Mouse (Mus musculus) 416B (cell line): ENCODE measurements around the gene Nin.

Source experiments
- DNase-seq: peaks from one replicate; pipeline ENCODE4 v3.0.0; 2011; ENCODE audit warnings: low read depth

The Nin gene

DNA sequence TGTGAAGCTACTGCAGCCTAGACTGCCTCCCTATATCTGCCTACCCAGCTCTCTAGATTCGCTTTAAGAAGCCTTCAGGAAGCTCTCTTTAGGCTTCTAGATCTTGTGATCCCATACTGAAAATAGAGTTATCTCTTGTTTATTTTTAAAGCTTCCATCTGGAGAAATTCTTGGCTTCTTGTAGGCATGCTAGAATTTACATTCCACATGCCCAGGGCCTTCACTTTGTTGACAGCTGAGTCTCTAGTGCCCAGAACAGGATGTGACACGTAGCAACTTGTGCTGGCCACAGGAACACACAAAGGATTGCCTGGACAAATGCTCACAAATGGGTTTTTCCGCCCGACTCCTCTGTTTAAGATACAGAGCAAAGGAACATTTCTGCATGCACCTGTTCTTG lies 97.6 kb downstream of the Nin start:
- DNase-seq: no peak

DNA sequence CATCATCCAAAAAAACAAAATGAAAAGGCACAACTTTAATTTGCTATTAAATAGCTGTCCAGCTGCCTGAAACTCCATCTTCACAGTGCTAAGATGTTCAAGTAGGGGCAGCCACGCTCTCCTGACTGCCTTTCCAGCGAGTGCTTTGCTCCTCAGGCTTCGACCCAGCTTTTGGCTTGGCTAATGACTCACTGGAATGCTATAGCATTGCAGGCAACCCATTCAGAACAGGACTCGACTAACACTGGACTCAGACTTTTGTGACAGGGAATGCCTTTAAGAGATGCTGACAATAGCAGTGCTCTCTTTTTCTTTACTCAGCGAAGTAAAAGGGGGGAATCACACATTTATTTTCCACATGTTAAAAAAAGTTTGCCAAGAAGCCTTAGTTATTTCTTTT lies 101.8 kb downstream of the Nin start:
- DNase-seq: no peak

DNA sequence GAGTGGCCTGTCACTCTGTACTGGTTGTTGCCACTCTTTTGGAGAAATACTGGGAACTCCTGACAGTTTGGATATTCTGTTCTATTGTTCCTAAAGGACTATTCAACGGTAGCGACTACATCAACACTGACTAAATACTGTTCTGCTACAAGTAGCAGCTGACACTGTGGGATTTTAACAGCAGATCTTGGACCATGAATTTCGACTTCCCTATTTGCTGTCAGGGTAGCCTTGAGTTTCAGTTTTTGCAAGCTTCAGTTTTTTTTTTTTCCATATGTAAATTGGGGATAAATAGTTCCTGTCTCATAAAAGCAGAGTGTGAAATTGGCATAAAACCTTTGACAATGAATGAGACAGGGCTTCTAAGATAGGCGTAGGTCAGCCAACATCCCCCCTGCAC lies 103.2 kb downstream of the Nin start:
- DNase-seq: no peak

DNA sequence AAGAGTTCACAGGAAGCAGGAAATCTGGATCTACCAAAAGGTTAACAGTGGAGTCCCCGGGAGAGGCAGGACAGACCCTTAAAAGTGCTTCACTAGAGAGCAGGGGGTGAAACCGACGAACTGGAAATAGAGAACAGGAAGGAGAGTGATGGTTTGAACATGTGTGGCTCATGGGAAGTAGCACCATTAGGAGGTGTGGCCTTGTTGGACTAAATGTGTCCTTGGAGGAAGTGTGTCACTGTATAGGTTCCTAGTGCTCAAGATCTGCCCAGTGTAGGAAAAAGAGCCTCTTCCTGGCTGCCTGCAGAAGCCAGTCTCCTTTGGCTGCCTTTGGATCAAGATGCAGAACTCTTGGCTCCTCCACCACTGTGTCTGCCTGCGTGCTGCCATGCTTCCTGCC lies 108.4 kb downstream of the Nin start:
- no peak for DNase-seq

DNA sequence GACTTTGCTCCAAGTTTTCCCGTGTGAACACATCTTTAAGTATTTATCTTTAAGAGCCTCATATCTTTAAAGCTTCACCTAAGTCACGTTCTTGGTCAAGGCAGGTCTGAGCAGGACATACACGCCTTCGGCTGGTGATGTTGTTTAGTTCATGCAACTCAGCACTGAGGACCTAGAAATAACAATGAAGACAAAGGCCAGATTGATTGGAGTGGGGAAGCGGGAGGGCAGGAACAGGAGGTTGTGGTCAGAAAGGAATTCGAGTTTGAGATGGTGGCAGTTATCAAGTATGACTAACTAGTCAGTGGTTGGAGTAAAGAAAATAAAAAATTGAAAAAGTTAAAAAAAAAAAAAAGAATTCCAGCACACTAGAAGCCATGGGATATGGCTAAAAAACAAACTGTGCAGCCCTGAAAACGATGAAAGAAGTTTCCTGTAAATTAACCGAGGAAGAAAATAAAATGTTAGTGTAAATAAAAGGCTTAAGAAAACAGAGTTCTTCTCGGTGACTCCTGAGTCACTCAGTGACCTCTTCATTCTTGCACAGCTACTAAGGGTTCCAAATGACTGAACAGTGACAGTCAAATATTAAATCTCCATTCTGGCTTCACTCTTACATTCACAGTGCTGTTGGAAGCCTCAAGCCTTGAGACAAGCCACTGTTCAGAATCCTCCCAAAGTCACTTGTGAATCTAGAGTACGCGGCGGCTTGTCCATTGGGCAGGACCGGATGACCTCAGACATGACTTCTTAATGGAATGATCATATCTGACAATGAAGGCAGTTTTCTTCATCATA lies 115.1 kb downstream of the Nin start:
- DNase-seq: peak; percentile 49

DNA sequence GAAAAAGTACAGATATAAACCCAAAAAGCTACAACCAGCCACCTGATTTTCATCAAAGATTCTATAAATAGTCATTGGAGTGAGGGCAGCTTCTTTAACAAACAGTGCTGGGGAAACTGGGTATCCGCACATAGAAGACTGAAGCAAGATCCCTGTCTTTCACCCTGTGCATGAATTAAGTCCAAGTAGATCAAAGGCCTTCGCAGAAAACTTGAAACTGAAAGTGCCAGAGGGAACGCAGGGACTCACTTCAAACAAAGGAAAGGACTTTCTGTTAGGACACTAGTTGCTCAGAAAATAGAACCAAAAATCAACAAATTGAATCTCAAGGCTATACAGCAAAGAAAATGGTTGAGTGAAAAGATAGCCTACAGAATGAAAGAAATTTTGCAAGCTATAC lies 118.1 kb downstream of the Nin start:
- no peak for DNase-seq

DNA sequence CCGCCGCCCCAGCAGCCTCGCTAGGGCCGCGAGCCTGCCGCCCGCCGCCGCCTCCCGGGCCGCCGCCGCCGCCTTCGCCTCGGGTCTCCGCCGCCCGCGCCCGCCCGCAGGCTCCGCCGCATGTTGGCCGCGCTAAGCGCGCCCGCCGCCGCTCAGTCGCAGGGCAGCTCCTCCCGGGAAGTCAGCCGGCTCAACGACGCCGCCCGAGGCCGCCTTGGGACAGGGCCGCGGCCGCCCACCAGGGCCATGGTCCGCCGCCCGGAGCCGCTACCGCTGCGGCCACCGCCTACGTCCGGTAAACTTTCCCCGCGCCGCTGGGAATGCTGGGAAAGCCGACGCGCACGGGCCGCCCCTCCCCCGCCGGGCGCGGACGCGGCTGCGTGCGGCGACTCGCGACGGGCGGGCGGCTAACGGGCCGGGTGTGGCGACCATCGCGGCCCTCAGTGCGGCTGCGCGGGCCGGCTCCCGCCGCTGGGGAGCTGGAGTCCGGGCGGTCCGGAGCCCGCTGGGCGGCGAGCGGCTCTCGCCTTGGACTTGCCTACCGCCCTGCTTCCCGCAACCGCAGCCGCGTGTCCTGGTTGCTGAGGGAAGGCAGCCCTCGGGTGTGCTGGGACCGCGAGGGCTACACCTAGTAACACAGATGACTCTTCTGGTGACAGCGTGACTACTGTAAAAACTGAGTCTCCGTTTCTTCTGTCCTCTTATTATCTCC lies 126.6 kb downstream of the Nin start, which contains the start of gene Sav1:
Gene Sav1, minus strand, starts transcription at position 217 of the 712 bp plus-strand sequence.
- peak; percentile 66 for DNase-seq

DNA sequence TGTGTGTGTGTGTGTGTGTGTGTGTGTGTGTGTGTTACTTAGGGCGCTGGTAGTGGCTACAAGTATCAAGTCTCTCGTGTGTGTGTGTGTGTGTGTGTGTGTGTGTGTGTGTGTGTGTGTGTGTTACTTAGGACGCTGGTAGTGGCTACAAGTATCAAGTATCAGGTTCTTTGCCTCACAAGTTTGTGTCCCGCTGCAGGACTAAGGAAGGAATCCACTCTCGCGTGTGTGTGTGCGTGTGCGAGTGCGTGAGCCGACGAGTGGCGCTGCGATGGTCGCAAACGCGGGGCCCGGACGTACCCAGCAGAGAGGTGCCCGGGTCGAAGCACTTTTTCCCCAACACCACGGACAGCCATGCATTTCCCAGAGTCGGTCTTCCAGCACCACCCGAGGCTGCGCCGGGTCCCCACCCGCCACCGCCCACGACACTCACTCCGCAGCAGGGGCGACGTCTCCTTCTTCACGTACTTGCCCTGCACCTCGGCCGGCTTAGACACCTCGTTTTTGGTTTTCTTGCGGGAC lies 127.2 kb downstream of the Nin start:
- peak; percentile 76 for DNase-seq

DNA sequence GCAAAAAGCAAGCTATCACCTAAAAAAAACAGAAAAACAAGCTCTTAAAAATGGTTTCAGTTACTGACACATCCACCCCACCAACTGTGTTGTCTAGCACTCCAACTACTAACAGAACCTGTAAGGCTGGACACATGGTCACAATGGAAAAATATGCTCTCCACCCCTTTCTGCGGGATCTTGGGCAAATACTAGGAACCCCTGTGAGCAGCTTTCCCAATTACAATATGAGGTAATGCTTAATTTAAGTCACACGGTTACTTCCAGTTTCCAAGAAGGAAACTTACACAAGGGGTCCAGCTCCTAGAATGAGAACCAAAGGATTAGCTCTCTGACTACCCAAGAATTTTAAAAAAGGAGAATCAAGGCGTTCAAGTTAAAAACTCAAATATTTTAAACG lies 128.0 kb downstream of the Nin start:
- DNase-seq: peak; percentile 37

DNA sequence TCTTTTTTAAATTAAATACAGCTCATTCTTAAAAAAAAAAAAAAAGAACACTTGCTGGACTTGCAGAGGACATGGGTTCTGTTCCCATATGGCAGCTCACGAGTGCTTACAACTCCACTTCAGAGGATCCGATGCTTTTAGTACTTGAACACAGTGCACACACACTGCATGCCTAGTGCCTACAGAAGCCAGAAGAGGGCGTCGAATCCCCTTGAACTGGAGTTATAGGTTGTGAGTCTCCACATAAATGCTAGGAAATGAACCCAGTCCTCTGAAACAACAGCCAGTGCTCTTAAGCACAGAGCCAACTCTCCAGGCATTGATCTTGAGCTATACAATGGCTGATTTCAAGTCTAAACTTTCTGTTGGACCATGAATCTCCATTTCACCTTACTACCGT lies 130.6 kb downstream of the Nin start:
- peak; percentile 58 for DNase-seq

DNA sequence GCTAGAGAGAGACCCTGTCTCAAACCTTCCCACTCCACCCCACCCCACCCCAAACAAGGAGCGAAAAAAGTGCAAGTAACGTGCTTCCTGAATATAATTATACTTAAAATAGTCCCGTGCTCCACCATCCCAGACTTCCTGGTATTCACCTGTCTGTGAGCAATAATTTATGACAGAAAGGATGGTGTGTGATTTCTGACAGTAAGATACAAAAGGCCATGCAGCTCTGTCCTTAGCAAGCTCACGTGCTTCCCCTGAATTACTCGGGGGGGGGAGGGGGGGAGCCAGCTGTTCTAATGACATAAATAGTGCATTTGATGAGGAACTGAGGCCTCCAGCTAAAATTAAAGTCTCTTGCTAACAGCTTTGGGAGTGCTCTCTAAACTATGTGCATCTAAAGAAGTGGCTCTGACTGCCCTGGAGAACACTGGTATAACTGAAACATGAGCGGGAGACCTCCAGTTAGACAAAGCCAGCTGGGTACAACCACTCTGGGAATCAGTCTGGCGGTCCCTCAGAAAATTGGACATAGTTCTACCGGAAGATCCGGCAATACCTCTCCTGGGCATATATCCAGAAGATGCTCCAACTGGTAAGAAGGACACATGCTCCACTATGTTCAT lies 136.0 kb downstream of the Nin start:
- no peak for DNase-seq

DNA sequence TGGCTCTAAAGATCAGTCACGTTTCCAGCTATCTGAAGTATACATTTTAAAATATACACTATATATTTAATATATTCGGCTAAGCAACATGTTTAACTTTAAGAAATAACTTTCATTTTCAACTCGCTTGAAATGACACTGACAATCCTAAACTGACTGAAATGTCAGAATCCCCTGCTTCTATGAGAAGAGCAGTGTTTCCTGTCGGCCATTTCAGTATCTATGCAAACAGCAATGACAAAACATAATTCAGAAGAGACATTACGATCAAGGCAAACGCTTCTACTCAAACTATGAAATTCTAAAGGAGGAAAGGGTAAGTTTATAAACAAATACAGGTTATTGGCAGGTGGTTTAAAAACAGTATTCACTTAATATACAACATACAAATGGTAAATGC lies 136.8 kb downstream of the Nin start:
- no peak for DNase-seq

DNA sequence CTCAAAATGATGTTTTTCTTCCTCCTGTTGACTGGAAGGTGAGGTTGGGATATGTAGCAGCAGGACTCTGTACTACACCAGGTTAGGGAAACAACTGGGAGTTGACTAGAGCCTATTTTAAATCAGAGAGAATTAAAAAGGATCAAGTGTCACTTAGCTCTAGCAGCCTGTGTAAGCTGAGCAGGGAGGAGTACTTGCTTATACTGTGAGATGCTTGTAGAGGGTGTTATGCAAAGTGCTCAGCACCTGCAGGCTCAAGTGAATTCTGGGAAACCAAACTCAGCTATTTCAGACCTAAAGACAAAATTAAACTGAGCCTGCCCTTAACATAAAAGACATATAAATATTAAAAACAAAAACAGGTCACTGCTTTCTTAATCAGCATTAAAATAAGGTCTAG lies 139.9 kb downstream of the Nin start:
- no peak for DNase-seq

DNA sequence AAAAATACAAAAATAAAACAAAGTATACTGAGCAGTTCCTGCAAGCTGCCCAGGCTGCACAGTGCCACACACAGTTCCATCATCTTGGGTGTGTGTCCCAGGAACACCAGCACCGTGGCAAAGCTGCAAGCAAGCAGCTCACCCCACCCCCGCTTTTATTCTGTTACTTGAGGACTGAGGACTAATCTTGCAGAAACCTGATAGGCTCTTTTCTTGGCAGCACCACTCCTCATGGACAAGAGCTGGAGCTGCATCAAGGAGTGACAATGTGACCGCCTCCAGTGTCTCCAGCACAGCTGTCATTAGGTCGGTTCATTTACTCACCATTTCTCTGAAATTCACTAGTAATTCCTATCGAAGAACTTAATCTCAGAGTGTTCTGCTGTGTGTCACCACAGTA lies 145.4 kb downstream of the Nin start:
- no peak for DNase-seq

DNA sequence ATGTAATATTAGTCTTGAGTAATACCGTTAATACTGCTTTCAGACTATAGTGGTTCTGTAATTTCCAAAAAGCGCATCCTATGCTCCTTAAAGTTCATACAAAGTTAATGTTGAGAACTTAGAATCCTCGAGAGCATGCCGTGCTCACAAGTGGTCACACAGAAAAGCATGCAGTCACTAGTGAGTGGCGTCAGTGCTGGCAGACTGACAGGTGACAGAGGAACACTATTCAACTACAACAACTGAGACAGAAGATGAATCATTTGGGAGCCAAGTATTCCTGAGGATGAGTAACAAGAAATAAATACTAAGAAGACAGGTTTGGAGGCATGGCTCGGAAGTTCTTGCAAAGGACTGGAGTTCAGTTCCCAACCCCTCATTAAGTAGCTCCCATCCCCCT lies 146.4 kb downstream of the Nin start:
- DNase-seq: no peak

DNA sequence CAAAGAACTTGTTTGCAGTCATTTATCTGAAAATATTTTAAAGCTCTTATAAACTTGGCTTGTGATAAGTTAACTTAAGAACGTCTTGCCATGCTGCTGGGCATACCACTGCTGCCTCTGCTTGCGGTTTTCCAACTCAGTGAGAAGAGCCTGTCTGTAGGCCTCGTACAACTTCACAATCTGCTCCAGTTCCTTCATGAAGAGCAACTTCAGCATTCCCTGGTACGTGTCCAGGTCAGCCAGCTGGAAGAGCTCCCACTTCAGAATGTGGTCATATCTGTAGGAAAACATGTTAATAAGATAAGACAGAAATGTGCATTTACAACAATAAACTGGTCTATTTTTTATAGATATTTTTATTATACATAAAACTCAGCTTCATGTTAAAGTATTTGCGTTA lies 147.4 kb downstream of the Nin start:
- DNase-seq: no peak

DNA sequence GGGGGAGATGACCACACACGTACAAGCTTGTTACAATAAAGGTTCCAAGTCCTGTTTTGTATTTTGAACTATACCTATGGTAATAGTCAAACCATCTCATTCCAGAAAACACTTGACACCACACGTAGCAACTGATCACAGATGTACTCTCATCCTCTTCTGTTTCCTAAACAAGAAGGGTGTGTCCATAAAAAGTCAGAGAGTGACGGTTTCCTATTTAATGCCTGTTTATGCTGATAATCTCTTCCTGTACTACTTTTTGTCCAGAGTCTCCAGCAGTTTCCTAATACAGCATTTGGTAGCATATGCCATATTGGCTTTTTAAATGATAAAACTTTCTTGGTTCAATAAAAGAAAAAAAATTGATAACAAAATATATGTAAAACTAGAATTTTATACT lies 147.9 kb downstream of the Nin start:
- DNase-seq: no peak

DNA sequence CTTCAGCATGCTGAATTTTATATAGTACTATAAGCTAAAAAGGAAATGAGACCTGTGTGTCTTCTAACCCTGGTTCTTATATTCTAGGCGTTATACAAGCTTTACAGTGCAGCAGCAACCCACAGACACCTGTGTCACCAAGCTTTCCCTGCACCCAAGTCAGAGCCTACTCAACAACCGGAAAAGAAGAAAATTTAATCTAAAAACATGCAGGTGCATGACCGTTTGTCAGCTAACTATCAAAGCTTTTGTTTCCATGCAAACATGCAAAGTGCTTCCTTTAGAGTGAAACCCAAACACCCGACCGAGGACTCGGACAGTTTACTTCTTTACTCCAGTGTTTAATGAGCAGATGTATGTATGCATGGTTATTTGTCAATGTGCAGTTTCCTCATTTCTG lies 150.4 kb downstream of the Nin start:
- DNase-seq: no peak

DNA sequence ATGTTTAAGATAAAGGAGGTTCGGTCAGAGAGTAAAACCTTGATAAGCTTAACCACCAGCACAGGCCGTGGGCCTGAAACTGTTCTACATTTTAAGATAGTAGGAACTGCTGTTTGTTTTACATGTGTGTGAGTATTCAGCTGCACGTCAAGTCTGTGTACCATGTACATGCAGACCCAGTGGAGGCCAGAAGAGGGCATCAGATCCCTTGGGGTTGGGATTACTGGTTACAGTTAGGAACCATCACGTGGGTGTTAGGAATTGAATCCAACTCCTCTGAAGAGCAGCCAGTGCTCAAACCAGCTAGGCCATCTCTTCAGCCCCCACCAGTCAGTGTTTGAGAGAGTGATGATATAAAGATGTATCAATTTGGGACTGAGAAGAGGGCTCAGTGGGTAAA lies 151.0 kb downstream of the Nin start:
- peak; percentile 67 for DNase-seq
